Mouse (Mus musculus) kidney, embryonic 16.5 days (tissue): ENCODE results near the gene Btbd11. TPM values are rescaled to one million over a fixed set of nuclear protein-coding genes. Genes with fewer than 3 reads are reported as not detected.
A peak's percentile ranks its signal among the peaks of the same experiment; 100 is the strongest.

ENCODE experiments used
- ATAC-seq: fragments of 200-750 bp; cut with Nextera tagmentation; 2 replicates; pipeline ENCODE4 v1.8.0; 2017; ENCODE audit warnings: moderate TSS enrichment; ENCODE audit not compliant: low FRiP score, low TSS enrichment
- H3K27ac ChIP-seq: fragments of 300-500 bp; sonication (generic); 2 replicates; pipeline ENCODE4 v1.5.1; 2014; ENCODE audit warnings: low read length
- H3K27me3 ChIP-seq: fragments of 300-500 bp; sonication (generic); 2 replicates; pipeline ENCODE4 v1.6.1; 2014; ENCODE audit warnings: low read length, control low read depth, mixed read lengths; ENCODE audit not compliant: insufficient read depth
- H3K36me3 ChIP-seq: fragments of 300-500 bp; sonication (generic); 2 replicates; pipeline ENCODE4 v1.6.1; 2014; ENCODE audit warnings: low read length, control low read depth, mixed read lengths; ENCODE audit not compliant: insufficient read depth
- H3K4me1 ChIP-seq: fragments of 300-500 bp; sonication (generic); 2 replicates; pipeline ENCODE4 v1.6.1; 2014; ENCODE audit warnings: low read length, control low read depth, mixed read lengths; ENCODE audit not compliant: insufficient read depth
- H3K4me2 ChIP-seq: fragments of 300-500 bp; sonication (generic); replicated peaks from 2 replicates; pipeline ENCODE4 v1.6.1; 2014; ENCODE audit warnings: low read depth, low read length
- H3K4me3 ChIP-seq: fragments of 300-500 bp; sonication (generic); 2 replicates; pipeline ENCODE4 v1.5.1; 2014; ENCODE audit warnings: mild to moderate bottlenecking, low read length
- H3K9ac ChIP-seq: fragments of 300-500 bp; sonication (generic); replicated peaks from 2 replicates; pipeline ENCODE4 v1.6.1; 2014; ENCODE audit warnings: low read length
- H3K9me3 ChIP-seq: fragments of 300-500 bp; sonication (generic); 2 replicates; pipeline ENCODE4 v1.6.1; 2016; ENCODE audit warnings: low read length, control low read depth
- WGBS: fragments of 180-500 bp; shearing (Covaris S2); extraction: QIAGEN DNeasy Blood & Tissue Kit; methylation state at CpG from one replicate; pipeline ENCODE4 v1.1.7; 2014; 5-methylcytosine and 5-hydroxymethylcytosine counted together
- polyA plus RNA-seq: library from polyadenylated mRNA; unstranded; fragments of >200 nt; fragmentation: Nextera tagmentation; extraction: Ambion mirVana; gene quantifications from 2 replicates; pipeline ENCODE4 v1.2.1, GENCODE M21; 2015

The Btbd11 gene
- polyA plus RNA-seq, 1 experiment from 2014 or later, result 10.7 TPM

- Histone ChIP-seq H3K27ac (no peak overlapping the region), H3K36me3 (no peaks in the 10 kb centered on the region), H3K9ac (no peak overlapping the region), H3K27me3 (no peaks in the 10 kb centered on the region), H3K4me2 (no peak overlapping the region), H3K4me3 (no peak overlapping the region), H3K4me1 (peaks cover 28% of the 10 kb centered on the region), H3K9me3 (no peaks in the 10 kb centered on the region)
- ATAC-seq, result peak; percentile 84
- 9% methylated on average over 3 of the region's 3 CpGs for WGBS
Measured at GRCm38 (mm10) chr10:85510329-85510728, 123.7 kb downstream of the Btbd11 start.

- Histone ChIP-seq H3K27me3 (no peaks in the 10 kb centered on the region), H3K4me2 (no peak overlapping the region), H3K9ac (no peak overlapping the region), H3K36me3 (no peaks in the 10 kb centered on the region), H3K4me3 (no peak overlapping the region), H3K9me3 (no peaks in the 10 kb centered on the region), H3K27ac (no peak overlapping the region), H3K4me1 (peaks cover 28% of the 10 kb centered on the region)
- ATAC-seq, result no peak
- WGBS, result 60% methylated on average over 5 of the region's 5 CpGs
Measured at GRCm38 (mm10) chr10:85512808-85513207, 126.2 kb downstream of the Btbd11 start.

- 62% methylated on average over 13 of the region's 13 CpGs for WGBS
- no peak for ATAC-seq
- no peak overlapping the region for H3K9ac ChIP-seq
- H3K4me2 ChIP-seq, result no peak overlapping the region
- no peaks in the 10 kb centered on the region for H3K36me3 ChIP-seq
- no peaks in the 10 kb centered on the region for H3K27me3 ChIP-seq
- H3K9me3 ChIP-seq, result no peaks in the 10 kb centered on the region
- no peak overlapping the region for H3K4me3 ChIP-seq
- H3K27ac ChIP-seq, result no peak overlapping the region
- no peaks in the 10 kb centered on the region for H3K4me1 ChIP-seq
Measured at GRCm38 (mm10) chr10:85517223-85518110, 130.9 kb downstream of the Btbd11 start.

- no peak for ATAC-seq
- WGBS, result 84% methylated on average over 6 of the region's 6 CpGs
- Histone ChIP-seq H3K27ac (no peak overlapping the region), H3K4me3 (no peak overlapping the region), H3K36me3 (no peaks in the 10 kb centered on the region), H3K4me1 (no peaks in the 10 kb centered on the region), H3K27me3 (no peaks in the 10 kb centered on the region), H3K4me2 (no peak overlapping the region), H3K9me3 (no peaks in the 10 kb centered on the region), H3K9ac (no peak overlapping the region)
Measured at GRCm38 (mm10) chr10:85518111-85518409, 131.4 kb downstream of the Btbd11 start.

- no peaks in the 10 kb centered on the region for H3K4me1 ChIP-seq
- H3K27ac ChIP-seq, result no peak overlapping the region
- H3K4me3 ChIP-seq, result no peak overlapping the region
- H3K4me2 ChIP-seq, result no peak overlapping the region
- H3K36me3 ChIP-seq, result no peaks in the 10 kb centered on the region
- no peak for ATAC-seq
- WGBS, result 79% methylated on average over 7 of the region's 7 CpGs
- no peaks in the 10 kb centered on the region for H3K9me3 ChIP-seq
- H3K9ac ChIP-seq, result no peak overlapping the region
- no peaks in the 10 kb centered on the region for H3K27me3 ChIP-seq
Measured at GRCm38 (mm10) chr10:85522220-85522760, 135.7 kb downstream of the Btbd11 start.

DNA sequence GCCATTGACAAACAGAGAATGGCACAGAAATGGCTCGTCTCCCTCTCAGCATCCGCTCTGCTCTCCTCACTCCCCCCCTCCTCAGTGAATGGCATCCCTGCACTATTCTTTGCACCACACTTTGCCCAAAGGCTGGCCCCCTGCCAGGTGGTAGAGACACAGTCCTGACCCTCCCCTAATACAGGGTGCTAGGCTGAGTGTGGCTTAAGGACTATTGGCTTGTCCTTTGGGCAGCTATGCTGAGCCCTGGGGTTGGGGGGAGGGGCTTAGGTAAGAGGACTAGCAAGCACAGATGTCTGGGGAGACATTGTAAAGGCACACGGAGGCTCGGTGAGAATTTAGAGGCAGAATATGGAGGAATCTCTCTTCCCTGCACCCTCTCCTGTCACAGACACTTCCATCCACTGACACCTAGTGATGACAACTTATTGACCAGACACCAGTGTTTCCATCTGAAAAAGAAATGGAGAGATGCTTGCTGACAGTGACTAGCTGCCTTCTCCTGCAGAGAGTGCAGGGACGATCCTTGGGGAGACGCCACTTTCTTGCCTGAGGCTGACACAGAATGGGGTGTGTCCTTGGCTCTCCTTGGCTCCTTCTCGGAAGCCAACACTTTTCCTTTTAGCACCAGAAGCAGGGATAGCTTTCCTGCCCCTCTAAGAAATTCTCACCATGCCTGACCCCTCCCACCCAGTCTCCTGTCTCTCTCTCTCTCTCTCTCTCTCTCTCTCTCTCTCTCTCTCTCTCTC is 138.8 kb downstream of the Btbd11 start:
- Histone ChIP-seq H3K4me3 (no peak overlapping the region), H3K36me3 (no peaks in the 10 kb centered on the region), H3K9ac (no peak overlapping the region), H3K4me1 (no peaks in the 10 kb centered on the region), H3K27me3 (no peaks in the 10 kb centered on the region), H3K4me2 (no peak overlapping the region), H3K9me3 (no peaks in the 10 kb centered on the region), H3K27ac (no peak overlapping the region)
- peak; percentile 27; the same call in 1 of the 2 replicates for ATAC-seq
- 43% methylated on average over 7 of the region's 7 CpGs for WGBS

GRCm38 (mm10) chr10:85526657-85527056 is 140.0 kb downstream of the Btbd11 start:
- Histone ChIP-seq H3K27me3 (no peaks in the 10 kb centered on the region), H3K4me3 (no peak overlapping the region), H3K9ac (no peak overlapping the region), H3K4me2 (no peak overlapping the region), H3K9me3 (no peaks in the 10 kb centered on the region), H3K27ac (no peak overlapping the region), H3K4me1 (no peaks in the 10 kb centered on the region), H3K36me3 (no peaks in the 10 kb centered on the region)
- 83% methylated on average over 2 of the region's 2 CpGs for WGBS
- ATAC-seq, result no peak

- Histone ChIP-seq H3K27me3 (no peaks in the 10 kb centered on the region), H3K27ac (no peak overlapping the region), H3K4me2 (no peak overlapping the region), H3K4me3 (no peak overlapping the region), H3K4me1 (no peaks in the 10 kb centered on the region), H3K9ac (no peak overlapping the region), H3K9me3 (no peaks in the 10 kb centered on the region), H3K36me3 (no peaks in the 10 kb centered on the region)
- WGBS, result 39% methylated on average over 4 of the region's 4 CpGs
- ATAC-seq, result no peak
Measured at GRCm38 (mm10) chr10:85527722-85528121, 141.1 kb downstream of the Btbd11 start.

- H3K4me1 ChIP-seq, result no peaks in the 10 kb centered on the region
- no peak for ATAC-seq
- H3K9ac ChIP-seq, result no peak overlapping the region
- H3K36me3 ChIP-seq, result no peaks in the 10 kb centered on the region
- 70% methylated on average over 7 of the region's 7 CpGs for WGBS
- H3K4me3 ChIP-seq, result no peak overlapping the region
- H3K27ac ChIP-seq, result no peak overlapping the region
- H3K4me2 ChIP-seq, result no peak overlapping the region
- H3K27me3 ChIP-seq, result no peaks in the 10 kb centered on the region
- no peaks in the 10 kb centered on the region for H3K9me3 ChIP-seq
Measured at GRCm38 (mm10) chr10:85533192-85533710, 146.6 kb downstream of the Btbd11 start.
